ENCODE assay signal across 9 mouse cellular contexts in genomic region chr2:26342044-26342443, GRCm38 (mm10). TPM values are rescaled to one million over a fixed set of nuclear protein-coding genes. Genes with fewer than 3 reads are reported as not detected.
DNase-seq lines count a peak whose midpoint lies in the region; ATAC-seq and TF ChIP-seq lines count a peak whose summit lies in the region.
"Had no signal": no experiment of that assay in that cellular context is flagged by ENCODE, and none has a peak within 500 bp of the region (broad histone marks: within the 10 kb centered on the region; RNA-seq: fewer than 3 reads in every experiment).

No protein-coding gene starts in this region.

- TF ChIP-seq CTCF in forebrain, postnatal 0 days (IDR thresholded peaks at IDR 0.05; ENCODE audit: low read depth) = no peak

- H3K4me1 ChIP-seq in forebrain, embryonic 14.5 days (ENCODE audit: control insufficient read depth, insufficient read depth, low read length) = no peaks in the 10 kb centered on the region
- no peaks in the 10 kb centered on the region for H3K4me1 ChIP-seq in forebrain, postnatal 0 days (ENCODE audit: insufficient read depth)
- H3K4me1 ChIP-seq in heart, embryonic 13.5 days = peaks cover 54% of the 10 kb centered on the region
- H3K4me1 ChIP-seq in liver, embryonic 13.5 days (replicated peaks) = peaks cover 19% of the 10 kb centered on the region

- peak; percentile 46 for DNase-seq in forebrain, embryonic 14.5 days (ENCODE audit: low spot score)
- no peak for DNase-seq in forebrain, postnatal 0 days
- DNase-seq in cerebellum, adult 9-10 months = peak; percentile 80
- DNase-seq in kidney, postnatal 10 days = peak; percentile 80
- DNase-seq in liver, embryonic 13.5 days = no peak
- DNase-seq in skeletal muscle tissue, adult 2 months (ENCODE audit: low read depth, low spot score) = peak; percentile 66
- DNase-seq in thymus, postnatal 14 days = no peak

- H3K4me3 ChIP-seq in forebrain, embryonic 14.5 days (ENCODE audit: low read depth, low read length) = no peak overlapping the region
- no peak overlapping the region for H3K4me3 ChIP-seq in forebrain, postnatal 0 days (ENCODE audit: low read depth, low read length)
- H3K4me3 ChIP-seq in heart, embryonic 13.5 days = no peak overlapping the region
- no peak overlapping the region for H3K4me3 ChIP-seq in liver, embryonic 13.5 days (replicated peaks)
- H3K4me3 ChIP-seq: erythroblast, embryonic 14.5 days had no signal

- H3K36me3 ChIP-seq in forebrain, embryonic 14.5 days (ENCODE audit: control insufficient read depth, insufficient read depth, low read length) = peaks cover 84% of the 10 kb centered on the region
- peaks cover 81% of the 10 kb centered on the region for H3K36me3 ChIP-seq in forebrain, postnatal 0 days (ENCODE audit: insufficient read depth)
- H3K36me3 ChIP-seq in heart, embryonic 13.5 days = peaks cover 66% of the 10 kb centered on the region
- no peaks in the 10 kb centered on the region for H3K36me3 ChIP-seq in liver, embryonic 13.5 days

- H3K9me3 ChIP-seq in forebrain, embryonic 14.5 days (replicated peaks; ENCODE audit: control insufficient read depth, low read length) = no peaks in the 10 kb centered on the region
- no peaks in the 10 kb centered on the region for H3K9me3 ChIP-seq in forebrain, postnatal 0 days (ENCODE audit: low read length)
- H3K9me3 ChIP-seq in heart, embryonic 13.5 days = no peaks in the 10 kb centered on the region
- H3K9me3 ChIP-seq in liver, embryonic 13.5 days (replicated peaks) = no peaks in the 10 kb centered on the region

- no peaks in the 10 kb centered on the region for H3K27me3 ChIP-seq in forebrain, embryonic 14.5 days (replicated peaks; ENCODE audit: control insufficient read depth, insufficient read depth, low read length)
- no peaks in the 10 kb centered on the region for H3K27me3 ChIP-seq in forebrain, postnatal 0 days (ENCODE audit: insufficient read depth, low read length)
- no peaks in the 10 kb centered on the region for H3K27me3 ChIP-seq in heart, embryonic 13.5 days (replicated peaks)
- no peaks in the 10 kb centered on the region for H3K27me3 ChIP-seq in liver, embryonic 13.5 days

- 70% methylated on average over 10 of the region's 10 CpGs for WGBS in forebrain, embryonic 14.5 days
- 53% methylated on average over 10 of the region's 10 CpGs for WGBS in forebrain, postnatal 0 days
- WGBS in heart, embryonic 13.5 days = 34% methylated on average over 10 of the region's 10 CpGs
- WGBS in liver, embryonic 13.5 days (ENCODE audit: insufficient replicate concordance) = 66% methylated on average over 10 of the region's 10 CpGs

- no peak for ATAC-seq in forebrain, embryonic 14.5 days
- ATAC-seq in forebrain, postnatal 0 days = no peak
- ATAC-seq in heart, embryonic 13.5 days (ENCODE audit: extremely low read depth, insufficient number of reproducible peaks, low FRiP score, low TSS enrichment) = peak; percentile 42; the same call in 1 of the 2 replicates
- peak; percentile 51 for ATAC-seq in liver, embryonic 13.5 days (ENCODE audit: low read depth)

- H3K4me2 ChIP-seq in forebrain, embryonic 14.5 days (ENCODE audit: low read length) = no peak overlapping the region
- no peak overlapping the region for H3K4me2 ChIP-seq in forebrain, postnatal 0 days (ENCODE audit: low read depth)
- H3K4me2 ChIP-seq in heart, embryonic 13.5 days = peak overlapping the region; percentile 14
- H3K4me2 ChIP-seq in liver, embryonic 13.5 days = no peak overlapping the region

- no peak overlapping the region for H3K9ac ChIP-seq in forebrain, embryonic 14.5 days (ENCODE audit: low read length)
- no peak overlapping the region for H3K9ac ChIP-seq in forebrain, postnatal 0 days
- peak overlapping the region; percentile 74 for H3K9ac ChIP-seq in heart, embryonic 13.5 days
- H3K9ac ChIP-seq in liver, embryonic 13.5 days = no peak overlapping the region

- H3K27ac ChIP-seq in forebrain, embryonic 14.5 days (ENCODE audit: low read depth, low read length) = no peak overlapping the region
- no peak overlapping the region for H3K27ac ChIP-seq in forebrain, postnatal 0 days (ENCODE audit: low read depth, low read length)
- H3K27ac ChIP-seq in heart, embryonic 13.5 days (replicated peaks) = peak overlapping the region; percentile 89
- peak overlapping the region; percentile 66 for H3K27ac ChIP-seq in liver, embryonic 13.5 days

RNA-seq across cellular contexts. Expression of gene Dnlz, which starts 9.9 kb away (rescaled TPM):
- polyA plus RNA-seq in forebrain, embryonic 14.5 days (2014; fragmentation: Nextera tagmentation; extraction: Ambion mirVana) = 28.8 and 33.1 TPM in 2 replicates
- 32.2 and 39.8 TPM in 2 replicates for total RNA-seq in forebrain, postnatal 0 days (2014; rRNA removed)
- 28.8 and 33.2 TPM in 2 replicates for polyA plus RNA-seq in forebrain, postnatal 0 days (2015; fragmentation: Nextera tagmentation; extraction: Ambion mirVana)
- 27.5 and 28.7 TPM in 2 replicates for polyA plus RNA-seq in heart, embryonic 13.5 days (2015; fragmentation: Nextera tagmentation; extraction: Ambion mirVana)
- polyA plus RNA-seq in liver, embryonic 13.5 days (2015; fragmentation: Nextera tagmentation; extraction: Ambion mirVana) = 10.0 and 11.2 TPM in 2 replicates

RNA-seq across cellular contexts. Expression of gene Card9, which starts 18.7 kb away (rescaled TPM):
- 0.22 and 1.1 TPM in 2 replicates for polyA plus RNA-seq in forebrain, embryonic 14.5 days (2014; fragmentation: Nextera tagmentation; extraction: Ambion mirVana)
- total RNA-seq in forebrain, postnatal 0 days (2014; rRNA removed) = 4.0 and 4.1 TPM in 2 replicates
- 0.84 and 1.8 TPM in 2 replicates for polyA plus RNA-seq in forebrain, postnatal 0 days (2015; fragmentation: Nextera tagmentation; extraction: Ambion mirVana)
- polyA plus RNA-seq in heart, embryonic 13.5 days (2015; fragmentation: Nextera tagmentation; extraction: Ambion mirVana) = 0.41 and 0.62 TPM in 2 replicates
- 1.2 and 1.5 TPM in 2 replicates for polyA plus RNA-seq in liver, embryonic 13.5 days (2015; fragmentation: Nextera tagmentation; extraction: Ambion mirVana)

RNA-seq across cellular contexts. Expression of gene Gpsm1, which starts 26.7 kb away (rescaled TPM):
- polyA plus RNA-seq in forebrain, embryonic 14.5 days (2014; fragmentation: Nextera tagmentation; extraction: Ambion mirVana) = 56.0 and 63.6 TPM in 2 replicates
- total RNA-seq in forebrain, postnatal 0 days (2014; rRNA removed) = 242 and 257 TPM in 2 replicates
- polyA plus RNA-seq in forebrain, postnatal 0 days (2015; fragmentation: Nextera tagmentation; extraction: Ambion mirVana) = 140 and 149 TPM in 2 replicates
- polyA plus RNA-seq in heart, embryonic 13.5 days (2015; fragmentation: Nextera tagmentation; extraction: Ambion mirVana) = 37.3 TPM in 2 replicates
- 3.4 TPM in 2 replicates for polyA plus RNA-seq in liver, embryonic 13.5 days (2015; fragmentation: Nextera tagmentation; extraction: Ambion mirVana)

RNA-seq across cellular contexts. Expression of gene Snapc4, which starts 38.4 kb away (rescaled TPM):
- 15.7 and 27.1 TPM in 2 replicates for polyA plus RNA-seq in forebrain, embryonic 14.5 days (2014; fragmentation: Nextera tagmentation; extraction: Ambion mirVana)
- total RNA-seq in forebrain, postnatal 0 days (2014; rRNA removed) = 56.7 and 58.6 TPM in 2 replicates
- 14.9 and 19.1 TPM in 2 replicates for polyA plus RNA-seq in forebrain, postnatal 0 days (2015; fragmentation: Nextera tagmentation; extraction: Ambion mirVana)
- polyA plus RNA-seq in heart, embryonic 13.5 days (2015; fragmentation: Nextera tagmentation; extraction: Ambion mirVana) = 15.7 and 18.9 TPM in 2 replicates
- 10.5 and 12.6 TPM in 2 replicates for polyA plus RNA-seq in liver, embryonic 13.5 days (2015; fragmentation: Nextera tagmentation; extraction: Ambion mirVana)

RNA-seq across cellular contexts. Expression of gene Entr1, which starts 47.1 kb away (rescaled TPM):
- polyA plus RNA-seq in forebrain, embryonic 14.5 days (2014; fragmentation: Nextera tagmentation; extraction: Ambion mirVana) = 149 and 152 TPM in 2 replicates
- 160 and 179 TPM in 2 replicates for total RNA-seq in forebrain, postnatal 0 days (2014; rRNA removed)
- 146 and 152 TPM in 2 replicates for polyA plus RNA-seq in forebrain, postnatal 0 days (2015; fragmentation: Nextera tagmentation; extraction: Ambion mirVana)
- polyA plus RNA-seq in heart, embryonic 13.5 days (2015; fragmentation: Nextera tagmentation; extraction: Ambion mirVana) = 70.8 and 72.4 TPM in 2 replicates
- 47.6 and 52.4 TPM in 2 replicates for polyA plus RNA-seq in liver, embryonic 13.5 days (2015; fragmentation: Nextera tagmentation; extraction: Ambion mirVana)

Comparison
In these comparisons a context has a peak if more than half of its experiments do, and no peak if none do; other contexts are left out.
1. DNase-seq: peak in forebrain, embryonic 14.5 days (single experiment), cerebellum, adult 9-10 months (single experiment), kidney, postnatal 10 days (single experiment) and skeletal muscle tissue, adult 2 months (single experiment); none in forebrain, postnatal 0 days (single experiment), liver, embryonic 13.5 days (single experiment) and thymus, postnatal 14 days (single experiment).
2. ATAC-seq: peak in heart, embryonic 13.5 days (single experiment) and liver, embryonic 13.5 days (single experiment); none in forebrain, embryonic 14.5 days (single experiment) and forebrain, postnatal 0 days (single experiment).
3. H3K27ac ChIP-seq: peak in heart, embryonic 13.5 days (single experiment) and liver, embryonic 13.5 days (single experiment); none in forebrain, embryonic 14.5 days (single experiment) and forebrain, postnatal 0 days (single experiment).